Mouse (Mus musculus): ENCODE measurements around the gene 5330417C22Rik. TPM values are rescaled to one million over a fixed set of nuclear protein-coding genes. Genes with fewer than 3 reads are reported as not detected.

The 5330417C22Rik gene
- total and polyA plus RNA-seq, 3 experiments: 0.07 to 1.8 TPM; not detected in 1

- no peak overlapping the region for H3K9ac ChIP-seq (ENCODE audit: low read depth, low read length)
- H3K27ac ChIP-seq: no peak overlapping the region
- H3K4me1 ChIP-seq (ENCODE audit: control insufficient read depth, insufficient read depth, low read length): peaks cover 5% of the 10 kb centered on the region
- intact Hi-C loops (cut with DNase I): no loop called here
- peaks cover 2% of the 10 kb centered on the region for H3K27me3 ChIP-seq (ENCODE audit: control insufficient read depth, insufficient read depth, low read length)
- DNase-seq: peak; percentile 82 to 84
- peak overlapping the region; percentile 11 for H3K4me3 ChIP-seq
- 2% methylated on average over 17 of the region's 17 CpGs for WGBS
- no peaks in the 10 kb centered on the region for H3K79me2 ChIP-seq (replicated peaks; ENCODE audit: control insufficient read depth, insufficient read depth, low read length)
- TF ChIP-seq POLR2A (IDR thresholded peaks at IDR 0.05; ENCODE audit: insufficient read depth, low read depth, low read length) (no peak), CTCF (IDR thresholded peaks at IDR 0.05) (peak; percentile 94)
- H3K36me3 ChIP-seq (ENCODE audit: control insufficient read depth, insufficient read depth, low read length): no peaks in the 10 kb centered on the region
Observed at GRCm38 (mm10) chr3:108537303-108537702, 967 bp upstream of the 5330417C22Rik start.

GRCm38 (mm10) chr3:108535896-108536516 lies 330 bp downstream of the 5330417C22Rik start:
- H3K4me3 ChIP-seq: no peak overlapping the region
- TF ChIP-seq POLR2A (IDR thresholded peaks at IDR 0.05; ENCODE audit: insufficient read depth, low read depth, low read length) (no peak), CTCF (IDR thresholded peaks at IDR 0.05) (no peak), EP300 (IDR thresholded peaks at IDR 0.05; ENCODE audit: insufficient read depth, low read depth, low read length) (no peak)
- intact Hi-C loops (cut with DNase I): no loop called here
- H3K27ac ChIP-seq: no peak overlapping the region
- DNase-seq: peak in 1 of 2 experiments; percentile 3
- no peak overlapping the region for H3K9ac ChIP-seq (ENCODE audit: low read depth, low read length)
- 9% methylated on average over 15 of the region's 15 CpGs for WGBS
- no peaks in the 10 kb centered on the region for H3K36me3 ChIP-seq (ENCODE audit: control insufficient read depth, insufficient read depth, low read length)
- H3K79me2 ChIP-seq (replicated peaks; ENCODE audit: control insufficient read depth, insufficient read depth, low read length): no peaks in the 10 kb centered on the region
- H3K4me1 ChIP-seq (ENCODE audit: control insufficient read depth, insufficient read depth, low read length): peaks cover 5% of the 10 kb centered on the region
- H3K27me3 ChIP-seq (ENCODE audit: control insufficient read depth, insufficient read depth, low read length): peaks cover 2% of the 10 kb centered on the region

DNA sequence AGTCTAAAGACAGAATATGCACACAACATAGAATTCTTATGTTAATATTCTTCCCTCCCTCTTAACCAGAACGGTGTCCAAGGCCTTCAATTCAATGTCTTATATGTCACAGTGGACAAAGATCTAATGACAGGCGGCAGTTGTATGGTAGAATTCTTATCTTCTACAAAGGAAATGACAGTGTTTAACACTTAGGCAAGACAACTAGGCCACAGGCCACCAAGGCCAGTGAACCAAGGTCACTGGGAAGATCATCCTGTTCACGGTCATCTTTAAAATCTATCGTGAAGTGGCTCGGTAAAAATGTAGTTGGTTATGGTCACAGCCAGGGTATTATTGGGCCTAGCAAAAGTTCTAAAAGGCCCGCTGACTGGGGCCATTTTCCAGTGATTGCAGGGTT lies 2.4 kb downstream of the 5330417C22Rik start, which contains the start of gene 1700013F07Rik:
Gene 1700013F07Rik (plus strand): TSS at position 200 of the 400 bp plus-strand sequence.
- Histone ChIP-seq H3K9ac (ENCODE audit: low read depth, low read length) (no peak within 1 kb of the TSS), H3K79me2 (replicated peaks; ENCODE audit: control insufficient read depth, insufficient read depth, low read length) (no peaks in the 10 kb centered on the region), H3K4me3 (no peak within 1 kb of the TSS), H3K4me1 (ENCODE audit: control insufficient read depth, insufficient read depth, low read length) (peaks cover 5% of the 10 kb centered on the region), H3K36me3 (ENCODE audit: control insufficient read depth, insufficient read depth, low read length) (no peaks in the 10 kb centered on the region), H3K27ac (no peak within 1 kb of the TSS), H3K27me3 (ENCODE audit: control insufficient read depth, insufficient read depth, low read length) (peaks cover 2% of the 10 kb centered on the region)
- 75% methylated on average over 6 of the region's 6 CpGs for WGBS
- no peak for DNase-seq
- intact Hi-C loops (cut with DNase I): no loop called here
- TF ChIP-seq POLR2A (IDR thresholded peaks at IDR 0.05; ENCODE audit: insufficient read depth, low read depth, low read length) (no peak), EP300 (IDR thresholded peaks at IDR 0.05; ENCODE audit: insufficient read depth, low read depth, low read length) (no peak), CTCF (IDR thresholded peaks at IDR 0.05) (no peak)

GRCm38 (mm10) chr3:108533114-108533885 lies 3.0 kb downstream of the 5330417C22Rik start:
- Histone ChIP-seq H3K4me3 (no peak overlapping the region), H3K36me3 (ENCODE audit: control insufficient read depth, insufficient read depth, low read length) (no peaks in the 10 kb centered on the region), H3K4me1 (ENCODE audit: control insufficient read depth, insufficient read depth, low read length) (peaks cover 5% of the 10 kb centered on the region), H3K9ac (ENCODE audit: low read depth, low read length) (no peak overlapping the region), H3K79me2 (replicated peaks; ENCODE audit: control insufficient read depth, insufficient read depth, low read length) (no peaks in the 10 kb centered on the region), H3K27ac (no peak overlapping the region), H3K27me3 (ENCODE audit: control insufficient read depth, insufficient read depth, low read length) (peaks cover 2% of the 10 kb centered on the region)
- peak; percentile 26 to 48 for DNase-seq
- intact Hi-C loops (cut with DNase I): no loop called here
- 39% methylated on average over 9 of the region's 9 CpGs for WGBS
- TF ChIP-seq CTCF (IDR thresholded peaks at IDR 0.05) (no peak), POLR2A (IDR thresholded peaks at IDR 0.05; ENCODE audit: insufficient read depth, low read depth, low read length) (no peak), EP300 (IDR thresholded peaks at IDR 0.05; ENCODE audit: insufficient read depth, low read depth, low read length) (no peak)

DNA sequence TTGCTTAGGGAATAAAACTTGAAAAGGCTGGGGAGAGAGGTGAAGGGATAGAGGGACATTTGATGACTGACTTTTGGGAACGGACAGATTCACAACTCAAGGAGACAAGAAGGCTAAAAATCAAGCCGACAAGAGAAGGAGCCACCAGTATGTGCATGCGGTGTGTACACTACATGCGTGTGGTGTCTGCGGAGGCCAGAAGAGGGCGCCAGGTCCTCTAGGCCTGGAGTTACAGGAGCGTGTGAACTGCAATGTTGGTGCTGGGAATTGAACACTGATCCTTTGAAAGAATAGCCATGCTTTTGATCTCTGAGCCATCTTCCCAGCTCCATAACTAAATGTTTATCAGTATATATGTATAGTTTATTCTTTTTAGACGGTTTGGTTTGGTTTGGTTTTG lies 7.8 kb downstream of the 5330417C22Rik start:
- WGBS: 93% methylated on average over 8 of the region's 8 CpGs
- Histone ChIP-seq H3K4me3 (no peak overlapping the region), H3K27ac (no peak overlapping the region), H3K27me3 (ENCODE audit: control insufficient read depth, insufficient read depth, low read length) (no peaks in the 10 kb centered on the region), H3K9ac (ENCODE audit: low read depth, low read length) (no peak overlapping the region), H3K4me1 (ENCODE audit: control insufficient read depth, insufficient read depth, low read length) (no peaks in the 10 kb centered on the region), H3K36me3 (ENCODE audit: control insufficient read depth, insufficient read depth, low read length) (no peaks in the 10 kb centered on the region), H3K79me2 (replicated peaks; ENCODE audit: control insufficient read depth, insufficient read depth, low read length) (no peaks in the 10 kb centered on the region)
- TF ChIP-seq CTCF (IDR thresholded peaks at IDR 0.05): no peak
- no peak for TF ChIP-seq POLR2A (IDR thresholded peaks at IDR 0.05; ENCODE audit: insufficient read depth, low read depth, low read length)
- DNase-seq: no peak
- intact Hi-C loops (cut with DNase I): no loop called here

GRCm38 (mm10) chr3:108523415-108523814 lies 12.9 kb downstream of the 5330417C22Rik start:
- intact Hi-C loops (cut with DNase I): no loop called here
- no peak overlapping the region for H3K9ac ChIP-seq (ENCODE audit: low read depth, low read length)
- H3K36me3 ChIP-seq (ENCODE audit: control insufficient read depth, insufficient read depth, low read length): no peaks in the 10 kb centered on the region
- DNase-seq: no peak
- no peak for TF ChIP-seq EP300 (IDR thresholded peaks at IDR 0.05; ENCODE audit: insufficient read depth, low read depth, low read length)
- no peak for TF ChIP-seq CTCF (IDR thresholded peaks at IDR 0.05)
- no peak for TF ChIP-seq POLR2A (IDR thresholded peaks at IDR 0.05; ENCODE audit: insufficient read depth, low read depth, low read length)
- H3K4me1 ChIP-seq (ENCODE audit: control insufficient read depth, insufficient read depth, low read length): no peaks in the 10 kb centered on the region
- no peaks in the 10 kb centered on the region for H3K27me3 ChIP-seq (ENCODE audit: control insufficient read depth, insufficient read depth, low read length)
- WGBS: 82% methylated on average over 4 of the region's 4 CpGs
- H3K4me3 ChIP-seq: no peak overlapping the region
- no peaks in the 10 kb centered on the region for H3K79me2 ChIP-seq (replicated peaks; ENCODE audit: control insufficient read depth, insufficient read depth, low read length)
- no peak overlapping the region for H3K27ac ChIP-seq
